Mouse (Mus musculus) bone marrow, adult 2 months (tissue): ENCODE measurements around the gene Slc10a1.

Source experiments
- CTCF ChIP-seq: fragments of 200-500 bp; IDR thresholded peaks from 2 replicates; pipeline ENCODE4 v1.5.1; 2011; ENCODE audit warnings: low read length, control low read depth; ENCODE audit not compliant: control insufficient read depth, insufficient read depth
- POLR2A ChIP-seq: fragments of 200-500 bp; IDR thresholded peaks from 2 replicates; pipeline ENCODE4 v1.6.1; 2011; ENCODE audit warnings: low read depth, mild to moderate bottlenecking, control low read depth, low read length, borderline replicate concordance; ENCODE audit not compliant: control insufficient read depth

DNA sequence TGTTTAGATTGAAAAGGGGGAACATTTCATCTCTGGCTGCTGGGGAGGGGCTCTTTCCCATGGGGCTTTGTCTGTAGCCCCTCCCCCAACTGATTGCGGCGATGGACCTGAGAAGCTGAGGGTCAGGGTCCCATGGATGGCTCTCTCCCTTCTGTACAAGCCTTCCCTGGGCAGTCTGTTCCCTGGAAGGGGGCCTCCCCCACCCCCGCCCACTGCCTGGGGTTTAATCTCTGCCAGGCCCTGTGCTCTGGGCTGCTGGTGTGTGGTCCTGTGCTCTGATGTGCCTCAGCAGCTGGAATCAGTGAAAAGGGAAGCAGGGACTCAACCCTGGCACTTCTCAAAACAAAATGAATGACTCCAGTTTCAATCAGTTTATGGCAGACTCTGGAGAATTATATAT is 41.3 kb upstream of the Slc10a1 start:
- TF ChIP-seq CTCF (no peak), POLR2A (no peak)
